Mouse (Mus musculus) liver, postnatal 0 days (tissue): ENCODE data around the gene Smo. TPM values are rescaled to one million over a fixed set of nuclear protein-coding genes. Genes with fewer than 3 reads are reported as not detected.

Experiments
- ATAC-seq: fragments of 200-750 bp; cut with Nextera tagmentation; 2 replicates; pipeline ENCODE4 v1.8.0; 2017; ENCODE audit warnings: mild to moderate bottlenecking, moderate library complexity
- DNase-seq: peaks from one replicate; pipeline ENCODE4 v3.0.0-alpha.2; 2016
- H3K27ac ChIP-seq: fragments of 300-500 bp; sonication (generic); 2 replicates; pipeline ENCODE4 v1.5.1; 2014; ENCODE audit warnings: antibody characterized with exemption, moderate library complexity, mild to moderate bottlenecking, low read depth
- H3K27me3 ChIP-seq: fragments of 300-500 bp; sonication (generic); 2 replicates; pipeline ENCODE4 v1.6.1; 2014; ENCODE audit warnings: low read length, control low read depth, mixed read lengths; ENCODE audit not compliant: insufficient read depth
- H3K36me3 ChIP-seq: fragments of 300-500 bp; sonication (generic); replicated peaks from 2 replicates; pipeline ENCODE4 v1.6.1; 2014; ENCODE audit warnings: mild to moderate bottlenecking, control low read depth, low read length, moderate library complexity, mixed read lengths; ENCODE audit not compliant: insufficient read depth
- H3K4me1 ChIP-seq: fragments of 300-500 bp; sonication (generic); 2 replicates; pipeline ENCODE4 v1.6.1; 2014; ENCODE audit warnings: antibody characterized with exemption, mild to moderate bottlenecking, control low read depth; ENCODE audit not compliant: insufficient read depth
- H3K4me2 ChIP-seq: fragments of 300-500 bp; sonication (generic); 2 replicates; pipeline ENCODE4 v1.6.1; 2014; ENCODE audit warnings: low read depth, mild to moderate bottlenecking, low read length, moderate library complexity, mixed read lengths
- H3K4me3 ChIP-seq: fragments of 300-500 bp; sonication (generic); 2 replicates; pipeline ENCODE4 v1.5.1; 2014; ENCODE audit warnings: low read depth, low read length
- H3K9ac ChIP-seq: fragments of 300-500 bp; sonication (generic); replicated peaks from 2 replicates; pipeline ENCODE4 v1.6.1; 2014; ENCODE audit warnings: mild to moderate bottlenecking, moderate library complexity
- H3K9me3 ChIP-seq: fragments of 300-500 bp; sonication (generic); 2 replicates; pipeline ENCODE4 v1.6.1; 2016; ENCODE audit warnings: mild to moderate bottlenecking, control low read depth, low read length, mixed read lengths
- CTCF ChIP-seq: sonication (generic); IDR thresholded peaks from 2 replicates; pipeline ENCODE4 v1.5.1; 2016; ENCODE audit warnings: antibody characterized with exemption, low read depth
- EP300 ChIP-seq: IDR thresholded peaks from 2 replicates; pipeline ENCODE4 v1.6.1; 2016; ENCODE audit warnings: antibody characterized with exemption, low read depth, mild to moderate bottlenecking
- WGBS: fragments of 180-500 bp; shearing (Covaris S2); extraction: QIAGEN DNeasy Blood & Tissue Kit; methylation state at CpG from one replicate; pipeline ENCODE4 v1.1.7; 2014; ENCODE audit not compliant: insufficient replicate concordance; 5-methylcytosine and 5-hydroxymethylcytosine counted together
- polyA plus RNA-seq: library from polyadenylated mRNA; unstranded; fragments of >200 nt; fragmentation: Nextera tagmentation; extraction: Ambion mirVana; gene quantifications from 2 replicates; pipeline ENCODE4 v1.2.1, GENCODE M21; 2015

Smo gene
- polyA plus RNA-seq, 1 experiment from 2014 or later: 2.2 TPM

- H3K9ac ChIP-seq: no peak overlapping the region
- H3K4me1 ChIP-seq: no peaks in the 10 kb centered on the region
- no peak overlapping the region for H3K27ac ChIP-seq
- H3K9me3 ChIP-seq: no peaks in the 10 kb centered on the region
- no peak overlapping the region for H3K4me2 ChIP-seq
- DNase-seq (no peak), ATAC-seq (no peak)
- no peak overlapping the region for H3K4me3 ChIP-seq
- no peaks in the 10 kb centered on the region for H3K27me3 ChIP-seq
- TF ChIP-seq EP300: no peak
- TF ChIP-seq CTCF: no peak
- WGBS: 79% methylated on average over 1 of the region's 1 CpGs
- H3K36me3 ChIP-seq: no peaks in the 10 kb centered on the region
Observed at GRCm38 (mm10) chr6:29802979-29803378, 67.7 kb downstream of the Smo start.

GRCm38 (mm10) chr6:29804006-29804405, 68.7 kb downstream of the Smo start:
- no peak for DNase-seq
- ATAC-seq: no peak
- H3K9ac ChIP-seq: no peak overlapping the region
- H3K27ac ChIP-seq: no peak overlapping the region
- H3K4me1 ChIP-seq: no peaks in the 10 kb centered on the region
- H3K9me3 ChIP-seq: no peaks in the 10 kb centered on the region
- no peaks in the 10 kb centered on the region for H3K36me3 ChIP-seq
- no peak overlapping the region for H3K4me2 ChIP-seq
- no peak overlapping the region for H3K4me3 ChIP-seq
- WGBS: 68% methylated on average over 3 of the region's 3 CpGs
- H3K27me3 ChIP-seq: no peaks in the 10 kb centered on the region
- no peak for TF ChIP-seq EP300
- TF ChIP-seq CTCF: no peak

- ATAC-seq (no peak), DNase-seq (no peak)
- no peaks in the 10 kb centered on the region for H3K27me3 ChIP-seq
- H3K27ac ChIP-seq: no peak overlapping the region
- 77% methylated on average over 2 of the region's 2 CpGs for WGBS
- H3K4me2 ChIP-seq: no peak overlapping the region
- no peak overlapping the region for H3K9ac ChIP-seq
- H3K4me1 ChIP-seq: no peaks in the 10 kb centered on the region
- no peak overlapping the region for H3K4me3 ChIP-seq
- TF ChIP-seq EP300 (no peak), CTCF (no peak)
- no peaks in the 10 kb centered on the region for H3K36me3 ChIP-seq
- no peaks in the 10 kb centered on the region for H3K9me3 ChIP-seq
Observed at GRCm38 (mm10) chr6:29805381-29805780, 70.1 kb downstream of the Smo start.

Other genes with a start within 250 kb of the Smo start
- 2.2 and 2.3 TPM in 2 replicates for gene Kcp, start 227.6 kb upstream of the Smo start, polyA plus RNA-seq
- 11.8 and 12.0 TPM in 2 replicates for gene Irf5, start 208.9 kb upstream of the Smo start, polyA plus RNA-seq
- 18.2 and 20.4 TPM in 2 replicates for gene Tnpo3, start 125.6 kb upstream of the Smo start, polyA plus RNA-seq
- gene Tspan33, start 41.3 kb upstream of the Smo start, polyA plus RNA-seq: 84.8 and 87.5 TPM in 2 replicates
- gene Ahcyl2, start 32.5 kb downstream of the Smo start, polyA plus RNA-seq: 2.0 TPM in 2 replicates
- gene Strip2, start 181.5 kb downstream of the Smo start, polyA plus RNA-seq: 0.20 and 0.23 TPM in 2 replicates